Mouse (Mus musculus) liver, embryonic 11.5 days (tissue): ENCODE measurements around the gene Igfbp1. TPM values are rescaled to one million over a fixed set of nuclear protein-coding genes. Genes with fewer than 3 reads are reported as not detected.

Experiments
- ATAC-seq: fragments of 200-750 bp; cut with Nextera tagmentation; replicated peaks from 2 replicates; pipeline ENCODE4 v1.8.0; 2017; ENCODE audit warnings: moderate number of reproducible peaks, mild to moderate bottlenecking, moderate TSS enrichment, moderate library complexity; ENCODE audit not compliant: low FRiP score
- DNase-seq: peaks from one replicate; pipeline ENCODE4 v3.0.0-alpha.2; 2017; ENCODE audit warnings: low spot score
- H3K27ac ChIP-seq: fragments of 300-500 bp; sonication (generic); 2 replicates; pipeline ENCODE4 v1.5.1; 2014; ENCODE audit warnings: mild to moderate bottlenecking, low read depth, low read length, control low read depth
- H3K27me3 ChIP-seq: fragments of 300-500 bp; sonication (generic); replicated peaks from 2 replicates; pipeline ENCODE4 v1.6.1; 2014; ENCODE audit warnings: low read length, mixed read lengths; ENCODE audit not compliant: control insufficient read depth, insufficient read depth
- H3K36me3 ChIP-seq: fragments of 300-500 bp; sonication (generic); 2 replicates; pipeline ENCODE4 v1.6.1; 2014; ENCODE audit warnings: mild to moderate bottlenecking, low read length, moderate library complexity, mixed read lengths; ENCODE audit not compliant: control insufficient read depth, insufficient read depth
- H3K4me1 ChIP-seq: fragments of 300-500 bp; sonication (generic); replicated peaks from 2 replicates; pipeline ENCODE4 v1.6.1; 2014; ENCODE audit warnings: low read length, mixed read lengths; ENCODE audit not compliant: control insufficient read depth, insufficient read depth
- H3K4me2 ChIP-seq: fragments of 300-500 bp; sonication (generic); 2 replicates; pipeline ENCODE4 v1.6.1; 2014; ENCODE audit warnings: mild to moderate bottlenecking, control low read depth, moderate library complexity
- H3K4me3 ChIP-seq: fragments of 300-500 bp; sonication (generic); 2 replicates; pipeline ENCODE4 v1.5.1; 2014; ENCODE audit warnings: low read depth, low read length, control low read depth
- H3K9ac ChIP-seq: fragments of 300-500 bp; sonication (generic); 2 replicates; pipeline ENCODE4 v1.6.1; 2014; ENCODE audit warnings: low read depth, low read length, control low read depth
- H3K9me3 ChIP-seq: fragments of 300-500 bp; sonication (generic); 2 replicates; pipeline ENCODE4 v1.6.1; 2016; ENCODE audit warnings: low read length, inconsistent platforms, mixed read lengths; ENCODE audit not compliant: control insufficient read depth
- WGBS: fragments of 180-500 bp; shearing (Covaris S2); extraction: QIAGEN DNeasy Blood & Tissue Kit; methylation state at CpG from one replicate; pipeline ENCODE4 v1.1.7; 2014; 5-methylcytosine and 5-hydroxymethylcytosine counted together
- polyA plus RNA-seq: library from polyadenylated mRNA; unstranded; fragments of >200 nt; fragmentation: Nextera tagmentation; extraction: Ambion mirVana; gene quantifications from 2 replicates; pipeline ENCODE4 v1.2.1, GENCODE M21; 2014

Igfbp1 gene
- polyA plus RNA-seq, 1 experiment from 2014 or later = 49.9 TPM

- Histone ChIP-seq H3K9me3 (no peaks in the 10 kb centered on the region), H3K4me3 (no peak overlapping the region), H3K27ac (no peak overlapping the region), H3K4me2 (no peak overlapping the region), H3K4me1 (no peaks in the 10 kb centered on the region), H3K36me3 (no peaks in the 10 kb centered on the region), H3K9ac (no peak overlapping the region), H3K27me3 (no peaks in the 10 kb centered on the region)
- WGBS = 64% methylated on average over 1 of the region's 1 CpGs
- ATAC-seq (no peak), DNase-seq (no peak)
Observed at GRCm38 (mm10) chr11:7244782-7245181, 47.2 kb downstream of the Igfbp1 start.

GRCm38 (mm10) chr11:7250415-7250814, 52.8 kb downstream of the Igfbp1 start:
- Histone ChIP-seq H3K27ac (no peak overlapping the region), H3K4me1 (no peaks in the 10 kb centered on the region), H3K9ac (no peak overlapping the region), H3K4me3 (no peak overlapping the region), H3K36me3 (no peaks in the 10 kb centered on the region), H3K9me3 (no peaks in the 10 kb centered on the region), H3K4me2 (no peak overlapping the region), H3K27me3 (no peaks in the 10 kb centered on the region)
- no peak for DNase-seq
- 0 out of 2 replicates have a peak, but pooled peaks have one; percentile 31 for ATAC-seq
- WGBS = 69% methylated on average over 2 of the region's 2 CpGs

DNA sequence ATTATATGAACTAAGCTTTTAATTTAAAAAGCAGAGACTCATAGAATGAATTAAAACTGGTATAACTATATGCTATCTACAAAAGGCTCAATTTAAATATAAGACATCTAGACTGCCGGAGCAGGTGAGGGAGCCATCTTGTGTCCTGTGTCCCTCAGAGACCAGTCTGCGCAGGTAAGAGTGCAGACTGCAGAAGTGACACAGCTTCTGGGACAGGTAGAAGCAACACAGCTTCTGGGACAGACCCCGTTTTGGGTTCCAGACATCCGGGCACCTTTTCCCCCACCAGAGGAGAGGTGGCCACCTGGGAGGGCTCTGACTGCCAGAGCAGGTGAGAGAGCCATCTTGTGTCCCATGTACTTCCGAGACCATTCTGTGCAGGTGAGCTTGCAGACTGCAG, 53.3 kb downstream of the Igfbp1 start:
- Histone ChIP-seq H3K4me2 (no peak overlapping the region), H3K27ac (no peak overlapping the region), H3K4me1 (no peaks in the 10 kb centered on the region), H3K36me3 (no peaks in the 10 kb centered on the region), H3K9ac (no peak overlapping the region), H3K27me3 (no peaks in the 10 kb centered on the region), H3K4me3 (no peak overlapping the region), H3K9me3 (no peaks in the 10 kb centered on the region)
- DNase-seq (no peak), ATAC-seq (no peak)
- WGBS = 85% methylated on average over 5 of the region's 5 CpGs

Other genes with a start within 250 kb of the Igfbp1 start
- gene Adcy1, start 134.3 kb upstream of the Igfbp1 start, polyA plus RNA-seq = 0.73 and 0.99 TPM in 2 replicates
- not detected in 2 replicates for gene Gm11985, start 9.2 kb upstream of the Igfbp1 start, polyA plus RNA-seq
- gene Igfbp3, start 16.1 kb downstream of the Igfbp1 start, polyA plus RNA-seq = 42.1 and 45.2 TPM in 2 replicates